Mouse (Mus musculus) retina, postnatal 7 days (tissue): ENCODE measurements around the gene Zfp746.

Experiments
- DNase-seq: peaks from one replicate; pipeline ENCODE4 v3.0.0-alpha.2; 2012; ENCODE audit warnings: low read depth, low spot score

The Zfp746 gene

DNA sequence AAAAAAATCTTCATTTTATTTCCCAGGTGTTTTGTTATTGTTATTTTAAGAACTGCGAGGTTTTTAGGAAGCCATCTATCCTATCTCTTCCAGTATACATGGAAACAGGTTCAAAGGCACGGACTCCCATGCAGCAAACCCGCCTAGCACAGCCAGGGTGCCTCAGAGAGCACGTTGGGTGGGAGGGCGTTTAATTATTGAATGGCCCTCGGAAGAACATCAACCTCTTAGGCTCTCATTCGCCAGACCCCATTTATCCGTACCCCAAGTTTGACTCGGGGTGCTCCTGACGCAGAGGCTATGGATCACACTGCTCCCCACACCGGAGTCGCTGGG, 39.3 kb downstream of the Zfp746 start:
- DNase-seq: no peak

DNA sequence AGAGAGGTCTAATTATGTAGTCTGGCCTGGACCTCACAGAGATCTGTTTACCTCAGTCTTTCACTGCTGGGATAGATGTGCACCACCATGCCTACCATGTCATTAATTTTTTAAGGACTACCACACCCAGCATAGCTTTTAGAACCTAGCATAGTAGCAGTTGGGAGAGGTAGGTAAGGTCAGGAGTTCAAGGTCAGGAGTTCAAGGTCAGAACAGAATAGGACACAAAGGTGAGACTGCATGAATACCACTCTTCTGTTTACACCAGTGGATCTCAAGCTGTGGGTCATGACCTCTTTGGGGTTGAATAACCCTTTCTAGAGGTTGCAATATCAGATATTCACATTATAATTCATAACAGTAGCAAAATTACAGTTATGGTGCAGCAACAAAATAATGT, 53.7 kb downstream of the Zfp746 start:
- no peak for DNase-seq

DNA sequence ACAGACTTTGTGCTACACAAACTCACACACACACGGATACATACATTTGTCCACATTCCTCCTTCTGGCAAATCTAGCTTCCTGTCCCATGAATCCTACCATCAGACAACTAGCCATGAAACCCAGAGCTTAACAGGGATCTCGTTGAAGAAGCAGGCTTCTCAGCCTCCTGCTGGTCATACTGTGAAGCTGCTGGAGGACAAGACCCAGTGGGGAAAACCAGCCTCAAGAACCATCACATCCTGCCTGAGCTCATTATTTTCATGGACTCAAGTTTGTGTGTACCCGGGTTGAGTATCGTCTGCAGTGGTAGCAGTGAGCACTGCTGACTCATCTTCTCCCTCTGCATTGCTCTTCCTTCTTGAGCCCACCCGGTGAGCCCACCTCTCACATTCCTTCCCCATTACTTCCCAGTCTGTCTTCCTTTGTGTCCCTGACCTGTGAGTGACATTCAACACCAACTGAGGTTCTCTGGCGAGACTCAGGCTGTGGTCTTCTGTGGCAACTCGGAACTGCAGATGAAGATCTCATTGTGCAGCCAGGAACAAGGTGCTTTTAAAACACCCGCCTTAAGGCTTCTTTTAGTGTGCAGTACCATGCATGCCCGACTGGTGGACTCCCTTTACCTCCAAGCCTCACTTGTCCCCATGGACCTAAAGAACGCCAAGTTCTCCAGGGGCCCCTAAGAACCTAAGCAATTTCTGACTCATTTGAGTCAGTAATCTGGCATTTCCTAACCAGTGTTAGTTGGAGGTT, 60.3 kb downstream of the Zfp746 start:
- DNase-seq: no peak

DNA sequence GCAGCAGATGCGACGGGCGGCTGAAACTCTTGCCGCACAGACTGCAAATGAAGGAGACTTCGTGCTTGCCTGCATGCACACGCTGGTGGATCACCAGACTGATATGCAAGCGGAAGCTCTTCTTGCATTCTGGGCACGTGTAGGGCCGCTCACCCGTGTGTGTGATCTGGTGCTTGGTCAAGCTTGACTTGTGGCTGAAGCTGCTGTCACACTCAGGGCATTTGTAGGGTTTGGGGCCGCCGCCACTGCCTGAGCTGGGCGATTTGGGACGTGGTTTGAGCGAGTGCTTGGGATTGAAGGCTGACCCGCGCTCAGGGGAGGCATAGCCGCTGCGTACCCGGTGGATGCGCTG, 61.4 kb downstream of the Zfp746 start:
- DNase-seq: no peak

DNA sequence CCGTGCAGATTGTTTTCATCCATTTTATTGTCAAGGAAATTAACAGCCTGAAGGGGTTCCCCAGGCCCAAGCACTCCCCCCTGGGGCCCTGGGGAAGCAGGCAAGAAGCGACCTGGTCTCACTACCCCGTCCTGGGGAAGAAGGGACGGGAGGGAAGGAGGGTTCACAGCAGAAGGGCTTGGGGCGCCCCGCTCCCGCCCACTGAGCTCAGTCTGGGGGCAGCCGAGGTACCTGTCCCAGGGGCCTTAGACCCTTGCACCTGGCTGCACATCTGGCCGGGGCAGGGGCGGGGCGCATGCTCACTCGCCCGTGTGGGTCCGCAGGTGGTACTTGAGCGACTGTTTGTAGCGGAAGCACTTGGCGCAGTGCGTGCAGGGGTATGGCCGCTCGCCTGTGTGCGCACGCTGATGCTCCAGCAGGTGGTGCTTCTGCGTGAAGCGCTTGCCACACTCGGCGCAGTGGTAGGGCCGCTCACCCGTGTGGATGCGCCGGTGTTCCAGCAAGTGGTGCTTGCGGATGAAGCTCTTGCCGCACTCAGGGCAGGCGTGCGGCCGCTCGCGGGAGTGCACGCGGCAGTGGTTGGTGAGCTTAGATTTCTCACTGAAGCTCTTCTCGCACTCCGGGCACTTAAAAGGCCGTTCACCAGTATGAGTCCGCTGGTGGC, 61.9 kb downstream of the Zfp746 start:
- no peak for DNase-seq

DNA sequence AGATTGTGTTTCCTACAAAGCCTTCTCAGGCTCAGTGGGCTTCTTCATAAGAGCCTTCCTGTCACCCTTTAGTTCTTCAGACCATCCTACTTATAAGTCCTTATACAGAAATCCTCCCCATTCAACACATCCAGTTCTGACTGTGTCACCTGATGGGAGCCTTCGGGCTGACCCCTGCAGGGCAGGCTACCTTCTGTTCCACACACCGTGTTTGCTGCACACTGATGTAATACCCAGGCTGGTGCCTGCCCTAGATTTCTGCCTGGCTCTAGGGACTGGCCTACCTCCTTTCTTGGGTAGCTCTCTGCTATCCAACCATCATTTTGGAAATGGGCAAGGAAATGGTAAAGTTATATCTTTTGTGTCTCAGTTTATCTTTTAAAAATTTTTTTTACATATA, 63.7 kb downstream of the Zfp746 start:
- DNase-seq: no peak

DNA sequence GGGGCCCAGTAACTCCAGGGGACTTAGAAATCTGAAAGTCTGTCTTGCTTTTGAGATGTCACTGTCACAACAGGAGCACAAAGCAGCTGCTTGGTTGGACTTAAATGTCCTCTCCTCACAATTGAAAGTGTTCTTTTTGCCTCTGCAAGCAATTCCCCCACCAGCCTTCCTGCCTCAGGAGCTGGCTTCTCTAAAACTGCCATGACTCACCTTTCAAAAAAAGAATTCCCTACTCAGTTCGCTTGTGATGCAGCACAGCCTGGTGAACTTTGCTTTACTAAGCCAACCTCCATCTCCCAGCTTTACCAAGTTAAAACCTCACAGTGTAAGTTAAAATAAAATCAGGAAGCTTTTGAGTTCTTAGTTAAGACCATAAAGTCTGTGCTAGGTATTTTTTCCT, 64.7 kb downstream of the Zfp746 start:
- no peak for DNase-seq

DNA sequence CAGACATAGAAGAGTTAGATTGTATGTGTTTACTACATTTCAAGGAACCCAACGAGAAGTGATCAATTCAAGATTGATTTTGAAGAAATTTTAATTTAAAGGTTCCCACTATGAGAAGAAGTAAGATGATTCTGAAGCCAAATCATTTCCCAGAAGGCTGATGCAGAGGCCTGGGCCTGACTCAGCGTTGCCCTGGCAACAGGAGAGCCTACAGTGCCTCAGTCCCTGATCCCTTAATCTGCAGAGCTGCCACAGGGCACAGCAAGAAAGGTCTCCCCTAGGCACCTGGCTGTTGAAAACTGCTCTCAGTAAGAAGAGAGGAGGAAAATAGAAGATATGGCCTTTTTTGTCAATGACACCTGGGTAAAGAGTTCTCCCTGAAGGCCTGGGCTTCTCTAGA, 66.4 kb downstream of the Zfp746 start:
- no peak for DNase-seq

DNA sequence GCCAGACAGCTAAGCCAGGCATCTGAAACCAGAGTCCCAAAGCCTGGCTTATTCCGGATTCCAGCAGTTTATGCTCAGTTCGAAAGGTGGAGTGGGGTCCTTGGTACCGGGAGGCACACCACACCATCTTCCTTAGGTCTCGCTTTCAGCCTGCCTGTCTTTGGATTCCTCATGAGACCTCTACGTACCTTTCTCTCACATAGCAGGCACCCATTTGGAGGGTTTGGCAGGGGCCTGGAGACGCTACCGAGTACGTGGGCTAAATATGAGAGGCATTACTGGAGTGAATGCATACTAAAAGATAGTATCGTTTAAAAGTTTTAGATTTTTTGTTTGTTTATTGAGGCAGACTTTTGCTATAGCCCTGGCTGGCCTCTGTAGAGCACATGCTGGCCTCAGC, 69.6 kb downstream of the Zfp746 start:
- no peak for DNase-seq

DNA sequence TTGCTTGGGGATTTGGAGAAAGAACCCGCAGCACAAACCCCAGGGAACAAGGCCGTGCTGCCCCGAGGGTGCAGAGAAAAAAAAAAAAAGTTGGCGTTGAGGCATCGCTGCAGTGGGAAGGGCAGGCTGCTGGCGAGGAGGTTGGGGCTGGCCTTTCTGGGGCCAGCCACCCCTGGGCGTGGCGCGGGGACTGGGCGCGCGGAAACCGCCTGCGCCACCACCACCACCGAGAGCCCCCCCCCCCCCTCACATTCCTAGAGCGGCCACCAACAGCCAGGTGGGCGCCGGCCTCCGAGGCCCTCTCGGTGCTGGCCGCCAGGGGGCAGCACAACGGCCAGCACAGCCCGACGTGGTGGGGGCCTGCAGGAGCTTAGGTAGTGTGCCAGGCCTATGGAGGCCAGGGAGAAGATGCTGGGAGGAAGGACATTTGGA, 70.3 kb downstream of the Zfp746 start:
- peak; percentile 76 for DNase-seq
